Mouse (Mus musculus): ENCODE results near the gene Cpxm2.

DNA sequence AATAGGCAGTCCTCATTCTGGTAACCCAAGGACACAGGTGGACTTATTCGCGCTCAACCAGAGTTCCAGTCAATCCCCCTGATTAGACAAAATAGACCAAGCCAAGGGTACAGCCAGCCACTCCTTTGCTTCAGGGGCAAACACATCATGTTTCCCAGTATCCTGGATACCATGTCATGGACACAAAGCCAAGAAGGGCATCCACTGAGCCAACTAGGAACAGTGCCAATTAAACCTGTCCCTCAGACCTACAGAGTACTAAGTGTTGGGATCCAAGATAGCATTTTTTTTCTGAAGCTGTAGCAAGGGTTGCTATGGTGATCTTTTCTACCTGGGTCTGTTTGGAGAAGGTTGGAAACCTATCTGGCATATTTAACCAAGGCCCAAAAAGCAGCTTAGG is 39.1 kb upstream of the Cpxm2 start:
- TF ChIP-seq EP300 (IDR thresholded peaks at IDR 0.05) (no peak), CTCF (IDR thresholded peaks at IDR 0.05) (no peak)

Measured in lung, postnatal 0 days (tissue).